Mouse (Mus musculus) left cerebral cortex, postnatal 10 days (tissue): ENCODE results near the gene 1190002N15Rik. TPM values are rescaled to one million over a fixed set of nuclear protein-coding genes. Genes with fewer than 3 reads are reported as not detected.
A peak's percentile ranks its signal among the peaks of the same experiment; 100 is the strongest.

ENCODE experiments used
- DNase-seq, 2 experiments: peaks; one replicate each; pipeline ENCODE4 v3.0.0; 2021 to 2022; ENCODE audit warnings: low spot score in 2 of 2, mixed read lengths in 1 of 2; ENCODE audit errors: extremely low spot score in 1 of 2
- intact Hi-C: fragments of 180-260 bp; cut with DNase I; formaldehyde crosslinking; loops from one replicate; pipeline ENCODE4 v1.15.1; 2025
- total RNA-seq, 2 experiments: library from RNA; stranded (reverse); gene quantifications; 2 replicates each; pipeline ENCODE4 v1.2.3; 2021

1190002N15Rik gene
- total RNA-seq, 2 experiments from 2014 or later = 26.9 to 30.3 TPM

GRCm38 (mm10) chr9:94534795-94535194 is 3.1 kb downstream of the 1190002N15Rik start:
- intact Hi-C loops = loop anchor here (10.0 kb wide), 1 partner anchor 170 kb away; no protein-coding TSS in a partner anchor
- no peak for DNase-seq

DNA sequence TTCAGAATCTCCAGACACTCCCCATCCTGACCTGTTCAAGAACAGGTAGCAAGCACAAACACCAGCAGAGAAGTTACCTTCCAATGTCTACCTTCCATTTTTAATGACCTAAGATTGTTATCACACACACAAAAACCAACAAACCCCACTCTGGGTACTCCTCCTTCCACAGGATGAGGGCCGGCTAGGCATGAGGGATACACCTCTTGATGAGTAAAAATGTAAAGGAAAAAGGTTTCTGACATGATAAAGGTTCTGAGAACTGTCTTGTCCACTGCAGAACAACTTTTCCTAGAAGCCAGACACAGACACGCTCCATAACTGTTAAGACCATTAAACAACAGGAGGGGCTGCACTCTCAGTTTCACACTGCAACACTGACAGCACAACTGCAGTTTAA is 3.7 kb downstream of the 1190002N15Rik start:
- no peak for DNase-seq

GRCm38 (mm10) chr9:94533641-94534040 is 4.2 kb downstream of the 1190002N15Rik start:
- intact Hi-C loops = loop anchor here (10.0 kb wide), 1 partner anchor 171 kb away; no protein-coding TSS in a partner anchor
- no peak for DNase-seq

More for the DNA sequence above, 3.7 kb downstream of the 1190002N15Rik start:
- intact Hi-C loops = loop anchor here (10.0 kb wide), 1 partner anchor 171 kb away; no protein-coding TSS in a partner anchor

- no peak for DNase-seq
- intact Hi-C loops = loop anchor here (10.0 kb wide), 1 partner anchor 175 kb away; no protein-coding TSS in a partner anchor
Measured at GRCm38 (mm10) chr9:94529987-94530386, 7.9 kb downstream of the 1190002N15Rik start.

DNA sequence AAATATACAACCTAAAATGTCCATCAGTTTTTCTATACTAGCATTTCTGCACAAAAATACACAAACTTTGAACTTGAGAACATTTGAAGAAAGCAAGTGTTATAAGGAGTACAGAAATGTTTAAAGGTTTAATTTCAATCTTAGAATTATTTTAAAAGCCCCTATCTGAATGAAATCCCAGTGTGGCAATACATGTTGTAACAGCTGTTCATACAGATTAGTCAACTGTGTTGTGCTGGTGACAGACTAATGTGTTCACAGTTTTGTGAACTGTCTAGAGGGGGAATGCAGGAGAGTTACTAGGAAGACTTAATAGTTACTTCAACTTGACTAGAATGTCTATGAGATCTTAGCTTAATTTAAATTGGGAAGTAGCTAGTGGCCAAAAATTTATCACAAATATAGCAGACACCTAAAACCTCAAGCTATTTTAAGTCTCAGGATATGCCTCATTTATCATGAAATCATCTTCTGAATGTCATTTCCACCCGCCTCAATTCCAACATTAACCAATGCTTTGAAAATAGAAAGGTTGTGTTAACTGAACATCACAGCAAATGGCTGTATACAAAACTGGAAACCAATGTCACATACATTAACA is 8.6 kb downstream of the 1190002N15Rik start:
- no peak for DNase-seq
- intact Hi-C loops = no loop called here

GRCm38 (mm10) chr9:94526473-94526872 is 11.4 kb downstream of the 1190002N15Rik start:
- no peak for DNase-seq
- intact Hi-C loops = no loop called here

GRCm38 (mm10) chr9:94512246-94512645 is 25.6 kb downstream of the 1190002N15Rik start:
- intact Hi-C loops = no loop called here

GRCm38 (mm10) chr9:94511139-94511538 is 26.7 kb downstream of the 1190002N15Rik start:
- DNase-seq = no peak

More at GRCm38 (mm10) chr9:94512246-94512645, 25.6 kb downstream of the 1190002N15Rik start:
- DNase-seq = no peak

GRCm38 (mm10) chr9:94506980-94507379 is 30.9 kb downstream of the 1190002N15Rik start:
- no peak for DNase-seq
- intact Hi-C loops = no loop called here

More at GRCm38 (mm10) chr9:94511139-94511538, 26.7 kb downstream of the 1190002N15Rik start:
- intact Hi-C loops = no loop called here

DNA sequence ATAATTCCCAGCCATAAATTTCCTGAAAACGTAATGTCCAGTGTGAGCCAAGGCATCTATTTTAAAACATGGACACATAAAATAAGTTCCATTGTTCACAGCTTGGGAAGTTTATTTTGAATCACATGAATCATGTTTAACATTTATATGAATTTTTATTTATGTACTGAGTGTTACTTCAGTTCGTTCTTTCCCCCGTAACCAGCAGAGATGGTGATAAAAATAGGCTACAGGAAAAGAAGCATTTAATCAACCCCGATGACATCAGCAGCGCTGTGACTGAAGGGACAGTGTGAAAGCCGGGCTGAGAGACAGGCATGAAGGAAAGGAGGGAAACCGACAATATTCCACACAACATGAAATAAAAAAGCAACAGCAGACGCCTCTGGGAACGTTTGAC is 46.4 kb downstream of the 1190002N15Rik start:
- DNase-seq = no peak
- intact Hi-C loops = no loop called here

- DNase-seq = no peak
- intact Hi-C loops = no loop called here
Measured at GRCm38 (mm10) chr9:94487976-94488375, 49.9 kb downstream of the 1190002N15Rik start.

- DNase-seq = no peak
- intact Hi-C loops = no loop called here
Measured at GRCm38 (mm10) chr9:94483291-94483879, 54.5 kb downstream of the 1190002N15Rik start.

DNA sequence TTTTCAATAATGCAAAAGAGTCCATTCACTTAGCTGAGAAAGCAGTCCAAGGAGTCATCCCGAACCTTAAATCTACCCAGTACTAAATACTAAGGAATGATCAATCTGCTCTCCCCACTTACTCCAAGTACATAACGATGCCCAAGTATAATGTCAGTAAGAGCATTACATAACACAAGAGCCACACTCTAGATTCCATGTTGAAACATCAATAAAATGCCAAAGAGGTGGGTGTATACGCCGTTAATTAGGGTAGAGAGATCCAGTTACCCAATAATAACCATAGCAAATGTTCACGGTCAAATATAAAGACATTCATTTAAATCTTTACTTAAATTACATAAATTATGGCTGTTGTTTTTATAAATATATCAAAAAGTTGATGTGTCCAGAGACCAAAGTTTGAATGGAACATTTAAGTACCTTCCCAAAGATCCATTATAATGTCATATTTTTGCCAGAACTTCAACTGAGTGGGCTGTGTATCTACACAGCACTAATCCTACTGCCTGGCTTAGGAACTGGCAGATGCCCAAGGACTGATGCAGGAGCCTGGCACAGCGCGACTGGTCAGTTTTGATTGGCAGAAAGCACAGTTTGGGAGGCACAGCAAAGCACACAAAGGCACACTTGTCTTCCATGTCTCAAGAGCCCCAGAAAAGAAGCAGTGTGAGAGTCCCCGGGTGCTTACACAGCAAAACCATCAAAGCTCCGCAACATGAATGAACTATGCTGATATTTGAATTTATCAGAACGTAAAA is 55.5 kb downstream of the 1190002N15Rik start:
- intact Hi-C loops = no loop called here
- DNase-seq = peak; percentile 49 to 50

GRCm38 (mm10) chr9:94481057-94481456 is 56.8 kb downstream of the 1190002N15Rik start:
- intact Hi-C loops = no loop called here

GRCm38 (mm10) chr9:94479382-94479781 is 58.5 kb downstream of the 1190002N15Rik start:
- intact Hi-C loops = no loop called here

More at GRCm38 (mm10) chr9:94481057-94481456, 56.8 kb downstream of the 1190002N15Rik start:
- no peak for DNase-seq

GRCm38 (mm10) chr9:94478954-94479353 is 58.9 kb downstream of the 1190002N15Rik start:
- DNase-seq = no peak

More at GRCm38 (mm10) chr9:94479382-94479781, 58.5 kb downstream of the 1190002N15Rik start:
- DNase-seq = no peak

DNA sequence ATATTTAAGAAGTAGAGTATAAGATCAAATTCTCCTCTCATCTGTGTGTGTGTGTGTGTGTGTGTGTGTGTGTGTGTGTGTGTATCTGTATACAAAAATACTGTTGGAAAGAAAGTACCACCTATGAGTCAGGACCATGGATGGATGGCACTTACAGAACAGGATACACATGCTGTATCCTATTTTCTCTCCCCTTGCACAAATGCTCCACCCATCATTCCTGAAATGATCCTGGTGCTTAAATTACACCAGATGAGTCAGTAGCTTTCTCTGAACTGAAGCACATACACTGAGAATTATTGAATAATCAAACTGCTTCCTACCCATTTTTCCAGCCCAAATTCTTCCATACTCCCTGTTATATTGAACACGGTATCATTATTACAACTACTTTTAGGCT is 61.9 kb downstream of the 1190002N15Rik start:
- intact Hi-C loops = no loop called here
- DNase-seq = no peak

More at GRCm38 (mm10) chr9:94478954-94479353, 58.9 kb downstream of the 1190002N15Rik start:
- intact Hi-C loops = no loop called here

DNA sequence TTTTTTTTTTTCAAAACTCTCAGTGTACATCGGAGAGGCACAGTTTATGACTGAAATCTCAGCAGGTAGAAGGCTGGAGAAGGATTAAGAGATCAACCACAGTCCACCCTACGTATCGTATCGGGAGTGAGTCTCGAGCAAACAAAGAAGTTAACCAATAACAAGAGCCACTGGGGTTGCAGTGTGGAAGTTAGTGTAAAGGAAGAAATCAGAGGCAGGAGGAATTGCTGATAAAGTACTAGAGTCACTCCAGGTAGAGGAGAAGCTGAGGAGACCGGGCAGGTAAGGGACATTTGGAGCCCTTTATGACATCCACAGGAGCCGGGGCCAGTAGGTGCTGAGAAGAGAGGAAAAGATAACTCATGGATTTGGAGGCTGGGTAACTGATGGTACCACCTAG is 64.0 kb downstream of the 1190002N15Rik start:
- intact Hi-C loops = no loop called here
- DNase-seq = no peak

GRCm38 (mm10) chr9:94472963-94473582 is 64.8 kb downstream of the 1190002N15Rik start:
- intact Hi-C loops = no loop called here
- DNase-seq = no peak
